Mouse (Mus musculus): ENCODE data around the gene St14.

GRCm38 (mm10) chr9:31119405-31119804, 12.2 kb downstream of the St14 start:
- TF ChIP-seq ZC3H11A (IDR thresholded peaks at IDR 0.05; ENCODE audit: borderline replicate concordance, low read depth, low read length) (no peak), MAFK (IDR thresholded peaks at IDR 0.05; ENCODE audit: insufficient read depth, low read depth, low read length) (no peak), CHD2 (IDR thresholded peaks at IDR 0.05; ENCODE audit: low read depth, low read length) (no peak)
